Mouse (Mus musculus): ENCODE data around the gene Polr2l.

Gene Polr2l

DNA sequence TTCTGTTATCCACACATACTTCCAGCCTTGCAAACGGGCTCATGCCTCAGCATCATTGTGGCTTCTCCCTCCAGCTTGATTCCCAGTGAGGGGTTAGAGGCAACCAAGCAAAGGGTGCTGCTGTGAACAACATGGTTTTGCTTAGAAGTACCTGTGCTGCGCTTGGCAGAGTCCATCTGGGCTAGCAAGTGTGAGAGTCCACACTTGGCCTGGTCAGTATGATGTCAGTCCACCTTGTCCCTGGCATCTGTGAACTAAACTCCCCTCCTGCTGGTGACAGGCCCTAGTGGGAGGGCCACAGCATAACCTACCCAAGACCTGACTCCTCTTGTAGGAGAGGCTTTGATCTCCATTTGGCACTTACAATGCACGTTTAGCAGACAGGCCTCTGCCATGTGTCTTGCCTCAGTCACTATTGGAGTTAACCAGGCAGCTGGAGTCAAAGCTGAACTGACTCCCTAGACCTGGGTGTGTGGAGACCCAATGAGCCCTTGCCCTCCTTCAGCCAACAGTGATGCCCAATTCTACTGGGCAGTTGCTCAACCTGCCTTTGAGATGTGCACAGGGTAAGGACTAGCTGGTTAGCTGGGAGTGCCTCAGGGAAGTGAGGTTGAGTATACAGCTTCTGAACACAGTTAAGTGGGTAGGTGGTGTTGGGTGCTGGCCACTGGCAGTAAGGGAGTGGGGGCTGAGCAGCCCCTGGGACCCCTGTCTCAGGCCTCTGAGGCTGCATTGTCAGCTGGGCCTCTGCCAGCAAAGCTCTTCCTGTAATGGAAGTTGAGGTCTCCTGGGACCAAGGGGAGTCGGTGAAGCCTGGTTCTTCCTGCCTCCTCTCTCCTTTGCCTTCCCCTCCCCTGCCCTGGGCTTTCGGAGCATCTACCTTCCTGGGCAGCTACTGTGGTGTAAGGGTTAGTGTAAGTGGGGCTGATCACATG, 9.5 kb upstream of the Polr2l start:
- DNase-seq: no peak

- DNase-seq: no peak
These were observed 8.3 kb upstream of the Polr2l start for GRCm38 (mm10) chr7:141483114-141483653.

DNA sequence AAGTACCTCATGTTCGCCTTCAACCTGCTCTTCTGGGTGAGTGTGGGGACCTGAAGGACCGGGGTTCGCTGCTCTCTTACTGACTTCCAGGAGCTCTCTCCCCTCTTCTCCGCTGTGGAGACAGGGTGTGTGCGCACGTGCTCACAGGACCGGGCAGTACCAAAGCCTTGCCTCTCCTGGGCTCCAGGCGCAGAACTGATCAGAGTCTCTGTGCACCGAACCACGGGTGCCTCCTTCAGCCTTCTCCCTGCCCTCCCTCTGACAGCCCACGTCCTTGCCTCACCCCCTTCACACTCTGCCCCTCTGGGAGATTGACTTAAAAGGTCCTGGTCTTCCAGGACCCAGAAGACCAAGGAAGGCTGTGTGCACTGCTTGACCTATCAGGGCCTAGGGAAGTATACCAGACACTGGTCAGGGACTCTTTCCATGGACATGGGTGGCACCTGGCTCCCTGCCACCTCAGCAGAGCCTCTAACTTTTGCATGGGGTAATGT, 7.6 kb upstream of the Polr2l start:
- no peak for DNase-seq

GRCm38 (mm10) chr7:141481498-141482401, 6.8 kb upstream of the Polr2l start:
- no peak for DNase-seq

DNA sequence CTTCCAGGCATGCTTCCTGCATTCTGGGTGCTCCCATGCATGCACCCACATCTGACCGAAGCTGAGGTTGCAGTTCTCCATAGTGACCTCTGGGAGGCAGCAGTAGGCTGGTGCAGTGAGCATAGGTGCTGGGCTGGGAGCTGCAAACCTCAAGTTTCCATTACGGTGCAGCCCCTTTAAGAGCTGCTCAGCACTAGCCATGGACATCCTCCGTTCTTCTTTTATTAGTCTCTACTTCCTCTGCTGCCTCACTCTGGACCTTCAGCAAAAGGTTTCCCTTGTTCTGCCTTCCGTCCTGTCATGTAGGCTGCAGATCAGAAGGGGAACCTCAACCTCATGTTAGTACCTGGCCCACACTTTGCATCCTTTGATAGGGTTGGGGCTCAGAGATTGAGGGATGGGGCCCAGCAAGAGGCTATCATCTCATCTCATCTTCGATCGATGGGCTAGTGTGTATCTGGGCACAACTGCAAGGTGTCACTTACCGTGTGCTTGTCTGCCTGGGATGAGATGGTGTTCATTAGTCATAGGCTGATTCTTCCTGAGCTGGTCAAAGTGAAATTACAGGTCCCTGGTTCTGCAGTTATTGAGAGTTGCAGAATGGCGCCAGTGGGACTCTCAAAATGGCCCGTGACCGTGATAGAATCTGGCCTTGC, 6.0 kb upstream of the Polr2l start:
- peak; percentile 73 for DNase-seq

GRCm38 (mm10) chr7:141478270-141478748, 3.4 kb upstream of the Polr2l start:
- no peak for DNase-seq

DNA sequence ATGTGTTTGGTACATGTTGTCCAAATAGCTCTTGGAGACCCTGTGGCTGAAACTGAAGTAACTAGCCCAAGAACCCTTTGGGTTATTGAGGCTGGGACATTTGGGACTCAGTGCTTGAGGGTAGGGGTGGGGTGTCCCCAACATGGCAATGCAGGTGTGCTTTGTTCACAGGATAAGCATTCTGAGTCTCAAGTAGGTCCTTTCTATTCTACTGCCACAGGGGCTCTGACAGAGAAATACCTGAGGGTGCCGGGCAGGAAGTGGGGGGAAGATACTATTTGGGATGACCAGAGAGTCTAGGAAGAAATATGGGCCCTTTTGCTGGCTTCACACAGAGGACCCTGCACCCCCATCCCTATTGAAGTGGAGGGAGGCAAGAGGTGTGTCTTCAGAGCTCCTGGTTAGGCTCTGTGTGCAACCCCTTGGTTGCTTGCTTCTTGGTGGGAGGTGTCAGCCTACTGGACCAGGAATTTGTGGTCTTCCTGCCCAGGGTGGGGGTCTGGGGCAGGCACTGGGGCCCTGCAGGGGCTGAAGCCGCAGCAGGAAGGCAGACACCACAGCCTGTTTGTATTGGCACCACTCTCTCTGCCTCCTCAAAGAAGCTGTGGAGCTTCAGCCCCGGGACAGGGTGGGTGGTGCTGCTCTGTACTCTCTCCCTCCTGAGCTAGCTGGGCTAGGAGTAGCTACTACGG, 2.8 kb upstream of the Polr2l start:
- no peak for DNase-seq

- DNase-seq: no peak
These were observed 2.0 kb upstream of the Polr2l start for GRCm38 (mm10) chr7:141476981-141477370.

DNA sequence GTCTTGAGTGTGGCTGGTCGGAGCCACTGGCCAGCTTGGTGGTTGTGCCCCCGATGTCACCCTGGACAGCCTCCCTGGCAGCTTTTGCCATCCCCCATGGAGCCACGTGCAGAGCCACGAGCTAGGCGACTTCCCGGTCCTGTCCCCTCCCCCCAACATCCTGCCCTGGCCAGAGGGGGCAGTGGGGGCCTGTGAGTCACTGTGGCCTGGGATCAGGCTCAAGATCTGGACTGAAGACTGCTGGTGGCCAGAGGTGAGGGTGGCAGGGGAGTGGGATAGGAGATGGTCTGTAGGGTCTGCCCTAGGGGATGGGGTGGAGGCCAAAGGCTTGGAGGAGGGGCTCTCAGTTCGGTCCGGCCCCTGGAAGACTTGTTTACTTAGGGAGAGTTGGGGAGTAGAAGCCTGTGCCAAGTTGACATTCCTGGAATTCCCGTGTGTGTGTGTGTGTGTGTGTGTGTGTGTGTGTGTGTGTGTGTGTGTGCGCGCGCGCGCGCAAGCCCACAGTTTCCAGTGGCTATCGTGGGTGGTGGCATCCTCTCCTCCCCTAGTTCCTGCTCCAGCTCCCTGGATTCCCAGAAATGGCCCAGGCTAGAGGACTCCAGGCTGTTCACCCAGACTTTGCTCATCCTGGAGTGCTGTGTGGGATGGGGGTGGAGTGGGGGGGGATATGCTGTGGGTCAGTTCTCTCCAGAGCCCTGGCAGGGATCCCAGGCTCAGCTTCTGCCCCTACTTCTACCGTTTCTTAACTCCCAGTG, 1.5 kb upstream of the Polr2l start:
- peak; percentile 95 for DNase-seq

- no peak for DNase-seq
These were observed 850 bp upstream of the Polr2l start for GRCm38 (mm10) chr7:141475805-141476158.

GRCm38 (mm10) chr7:141474160-141474559, 772 bp downstream of the Polr2l start:
- DNase-seq: no peak

DNA sequence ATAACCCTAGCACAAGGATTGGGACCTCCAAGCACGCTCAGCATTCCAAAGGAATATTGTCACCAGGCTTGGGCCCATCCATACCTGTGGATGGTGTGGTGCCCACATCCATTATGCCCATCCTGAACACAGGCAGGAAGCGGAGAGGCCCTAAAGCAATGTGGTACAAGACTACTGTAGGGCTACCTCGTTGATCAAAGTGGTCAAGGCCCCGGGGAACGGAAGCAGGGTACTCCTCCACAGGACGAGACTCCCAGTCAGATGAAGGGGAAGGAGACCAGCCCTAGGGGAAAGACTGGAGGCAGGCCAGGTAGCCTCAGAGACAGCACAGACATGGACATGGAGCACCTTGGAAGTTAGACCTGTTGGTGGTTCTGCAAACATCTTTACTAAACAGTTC, 2.2 kb downstream of the Polr2l start:
- no peak for DNase-seq

- DNase-seq: no peak
These were observed 2.7 kb downstream of the Polr2l start for GRCm38 (mm10) chr7:141472226-141472625.

- no peak for DNase-seq
These were observed 3.7 kb downstream of the Polr2l start for GRCm38 (mm10) chr7:141471236-141471635.

DNA sequence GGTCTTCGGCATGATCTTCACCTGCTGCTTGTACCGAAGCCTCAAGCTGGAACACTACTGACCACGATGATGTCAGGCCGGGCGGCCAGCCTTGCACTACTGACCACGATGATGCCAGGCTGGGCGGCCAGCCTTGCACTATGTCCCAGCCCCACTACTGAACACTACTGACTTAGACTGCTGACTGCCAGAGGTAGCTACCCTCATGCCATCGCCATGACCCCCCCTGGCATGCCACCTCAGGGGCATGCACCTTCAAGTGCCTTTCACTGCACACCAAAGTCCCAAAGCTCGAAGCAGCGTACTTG, 4.3 kb downstream of the Polr2l start:
- no peak for DNase-seq

GRCm38 (mm10) chr7:141469901-141470636, 4.9 kb downstream of the Polr2l start:
- DNase-seq: no peak

DNA sequence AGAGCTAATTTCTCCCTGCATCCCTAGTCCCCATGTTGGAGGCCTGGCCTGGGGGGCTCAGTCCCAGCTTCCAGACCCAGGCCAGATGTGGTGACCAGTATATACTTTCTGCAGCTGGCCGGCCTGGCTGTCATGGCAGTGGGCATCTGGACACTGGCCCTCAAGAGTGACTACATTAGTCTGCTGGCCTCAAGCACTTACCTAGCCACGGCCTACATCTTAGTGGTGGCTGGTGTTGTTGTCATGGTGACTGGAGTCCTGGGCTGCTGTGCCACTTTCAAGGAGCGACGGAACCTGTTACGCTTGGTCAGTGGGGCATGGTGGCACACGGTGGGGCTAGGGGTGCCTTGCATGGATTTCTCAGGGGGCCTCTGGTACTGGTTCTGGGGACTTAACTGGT, 5.6 kb downstream of the Polr2l start:
- peak; percentile 51 for DNase-seq

DNA sequence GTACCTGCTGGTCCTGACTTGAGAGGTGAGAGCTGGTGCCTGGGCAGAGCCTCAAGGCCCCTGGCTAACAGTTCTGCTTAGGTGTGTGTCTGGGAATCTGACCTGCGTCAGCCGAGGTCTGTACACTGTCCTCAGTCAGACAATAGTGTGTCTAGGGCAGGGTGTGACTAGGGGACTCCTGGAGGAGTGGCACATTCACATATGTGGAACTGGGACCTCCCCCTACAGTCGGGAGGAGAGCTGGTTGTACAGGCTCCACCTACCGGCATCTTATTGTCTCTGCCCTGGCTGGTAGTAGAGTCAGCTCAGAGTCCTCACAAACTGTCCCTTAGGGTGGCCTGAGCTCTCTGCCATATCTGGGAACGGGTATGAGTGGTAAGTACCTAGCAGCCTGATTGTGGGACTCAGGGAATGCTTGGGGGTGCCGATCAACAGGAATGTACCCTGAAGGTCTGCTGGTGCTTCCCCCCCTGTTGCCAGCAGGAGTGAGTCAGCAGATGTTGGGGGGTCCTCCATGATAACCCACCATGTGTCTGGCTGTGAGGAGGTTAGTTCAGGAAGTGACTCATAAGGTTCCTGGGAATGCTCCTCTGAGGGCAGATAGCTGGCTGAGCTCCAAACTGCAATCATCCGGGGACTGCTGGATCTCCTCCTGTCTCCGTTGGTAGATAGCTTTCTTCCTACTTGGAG, 6.3 kb downstream of the Polr2l start:
- peak; percentile 77 for DNase-seq

- no peak for DNase-seq
These were observed 6.8 kb downstream of the Polr2l start for GRCm38 (mm10) chr7:141468164-141468521.
